In the genomic region with DNA sequence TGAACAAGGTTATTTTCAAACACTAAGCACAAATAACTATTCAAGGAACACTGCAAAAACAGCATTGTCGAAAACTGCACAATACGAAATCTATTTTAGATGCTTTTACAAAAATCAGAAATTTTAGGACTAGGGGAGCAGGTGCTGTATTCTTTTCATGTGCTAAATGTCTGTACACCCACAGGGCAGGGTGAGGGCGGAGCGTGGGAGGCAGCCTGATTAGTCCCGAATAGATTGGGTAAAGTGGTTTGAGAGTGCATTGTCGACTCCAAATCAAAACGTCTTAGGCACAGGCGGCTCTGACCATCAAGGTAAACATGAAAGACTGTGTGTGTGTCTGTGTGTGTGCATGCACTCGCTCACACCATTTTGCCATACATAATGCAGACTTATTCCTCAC, we compare ENCODE assay signal across 26 mouse cellular contexts. TPM values are rescaled to one million over a fixed set of nuclear protein-coding genes. Genes with fewer than 3 reads are reported as not detected.
"Had no signal": no experiment of that assay in that cellular context is flagged by ENCODE, and none has a peak within 500 bp of the region (broad histone marks: within the 10 kb centered on the region; RNA-seq: fewer than 3 reads in every experiment).

No protein-coding gene starts in this region.

- H3K27me3 ChIP-seq: midbrain, embryonic 12.5 days; neural tube, embryonic 13.5 days; neural tube, embryonic 15.5 days had no signal

- H3K27ac ChIP-seq: midbrain, embryonic 12.5 days; neural tube, embryonic 13.5 days; neural tube, embryonic 15.5 days had no signal

- DNase-seq: lung, adult 18-20 months; lung, embryonic 14.5 days; lung, postnatal 10 days; lung, postnatal 4 days; midbrain, embryonic 14.5 days; retina, postnatal 1 day; right cerebral cortex, adult 18-20 months; right cerebral cortex, postnatal 25 days; right cerebral cortex, postnatal 4 days; spleen, adult 18-20 months; thymus, adult 18-20 months; thymus, postnatal 14 days; thymus, postnatal 36 days had no signal

- H3K9ac ChIP-seq: lung, embryonic 14.5 days; midbrain, embryonic 12.5 days; neural tube, embryonic 13.5 days; neural tube, embryonic 15.5 days had no signal

- H3K4me3 ChIP-seq: midbrain, embryonic 12.5 days; myocyte; neural tube, embryonic 13.5 days; neural tube, embryonic 15.5 days had no signal

- H3K9me3 ChIP-seq: midbrain, embryonic 12.5 days; neural tube, embryonic 13.5 days; neural tube, embryonic 15.5 days had no signal

- ATAC-seq: midbrain, embryonic 16.5 days had no signal

- H3K4me2 ChIP-seq: lung, embryonic 14.5 days; midbrain, embryonic 12.5 days; neural tube, embryonic 13.5 days; neural tube, embryonic 15.5 days had no signal

- H3K36me3 ChIP-seq: midbrain, embryonic 12.5 days; neural tube, embryonic 13.5 days; neural tube, embryonic 15.5 days had no signal

RNA-seq across cellular contexts. Expression of a gene that starts 20.0 kb away (rescaled TPM):
- total RNA-seq: megakaryocyte, adult 5-6 weeks; megakaryocyte-erythroid progenitor cell, adult 5-6 weeks had no signal
- polyA plus RNA-seq: lung, embryonic 14.5 days; lung, embryonic 16.5 days; midbrain, embryonic 12.5 days; midbrain, embryonic 14.5 days; midbrain, embryonic 16.5 days; myocyte; neural tube, embryonic 11.5 days; neural tube, embryonic 13.5 days; neural tube, embryonic 15.5 days; small intestine, adult 2 months; stomach, embryonic 14.5 days; stomach, embryonic 16.5 days; thymus, postnatal 0 days had no signal

RNA-seq across cellular contexts. Expression of a gene that starts 34.7 kb away (rescaled TPM):
- total RNA-seq: megakaryocyte, adult 5-6 weeks had no signal
